9 mouse cellular contexts compared by ENCODE assay signal in genomic region chr17:45663106-45663919, GRCm38 (mm10). TPM values are rescaled to one million over a fixed set of nuclear protein-coding genes. Genes with fewer than 3 reads are reported as not detected.
DNase-seq lines count a peak whose midpoint lies in the region; ATAC-seq and TF ChIP-seq lines count a peak whose summit lies in the region.
"Had no signal": no experiment of that assay in that cellular context is flagged by ENCODE, and none has a peak within 500 bp of the region (broad histone marks: within the 10 kb centered on the region; RNA-seq: fewer than 3 reads in every experiment).

No protein-coding gene starts in this region.

- no peak for TF ChIP-seq POLR2A in spleen, adult 2 months (IDR thresholded peaks at IDR 0.05; ENCODE audit: low read depth, low read length)

- WGBS in limb, embryonic 10.5 days, result 29% methylated on average over 27 of the region's 27 CpGs
- 20% methylated on average over 27 of the region's 27 CpGs for WGBS in midbrain, embryonic 13.5 days
- 29% methylated on average over 27 of the region's 27 CpGs for WGBS in spleen, adult 2 months

- H3K4me2 ChIP-seq in midbrain, embryonic 13.5 days (replicated peaks), result peak overlapping the region; percentile 13; the same call in 1 of the 2 replicates

- H3K9me3 ChIP-seq in limb, embryonic 10.5 days (replicated peaks), result no peaks in the 10 kb centered on the region
- H3K9me3 ChIP-seq in midbrain, embryonic 13.5 days, result no peaks in the 10 kb centered on the region

- peak; percentile 88 for TF ChIP-seq CTCF in spleen, adult 2 months (IDR thresholded peaks at IDR 0.05; ENCODE audit: extremely low read depth, insufficient read depth, insufficient read length, insufficient replicate concordance)

- H3K27me3 ChIP-seq in limb, embryonic 10.5 days (ENCODE audit: low read depth, poor library complexity, severe bottlenecking), result no peaks in the 10 kb centered on the region
- H3K27me3 ChIP-seq in midbrain, embryonic 13.5 days, result no peaks in the 10 kb centered on the region
- H3K27me3 ChIP-seq in spleen, adult 2 months (ENCODE audit: control insufficient read depth, insufficient read depth, low read length), result no peaks in the 10 kb centered on the region
- H3K27me3 ChIP-seq: Patski had no signal

- H3K4me1 ChIP-seq in limb, embryonic 10.5 days, result peaks cover 23% of the 10 kb centered on the region
- H3K4me1 ChIP-seq in midbrain, embryonic 13.5 days (replicated peaks), result no peaks in the 10 kb centered on the region; the same call in 1 of the 2 replicates
- H3K4me1 ChIP-seq in spleen, adult 2 months (ENCODE audit: control insufficient read depth, insufficient read depth, insufficient read length), result no peaks in the 10 kb centered on the region; the same call in 1 of the 2 replicates

- DNase-seq in gastrocnemius, adult 18-20 months (ENCODE audit: low spot score), result peak; percentile 66
- DNase-seq in gastrocnemius, postnatal 25 days, result no peak
- peak; percentile 82 for DNase-seq in embryo, embryonic 11 days
- DNase-seq in heart, adult 18-20 months, result peak; percentile 47 to 83
- peak; percentile 83 for DNase-seq in kidney, adult 18-20 months
- peak; percentile 89 for DNase-seq in limb, embryonic 10.5 days (ENCODE audit: low spot score)
- peak in 1 of 2 experiments; percentile 52 for DNase-seq in spleen, adult 2 months (ENCODE audit: low read depth in 1 of 2, low spot score in 2 of 2)

- no peak overlapping the region for H3K27ac ChIP-seq in limb, embryonic 10.5 days
- H3K27ac ChIP-seq in midbrain, embryonic 13.5 days, result peak overlapping the region; percentile 25; the same call in 1 of the 2 replicates
- H3K27ac ChIP-seq in spleen, adult 2 months (ENCODE audit: insufficient read depth, low read length), result no peak overlapping the region

- peaks cover 69% of the 10 kb centered on the region for H3K36me3 ChIP-seq in limb, embryonic 10.5 days
- H3K36me3 ChIP-seq in midbrain, embryonic 13.5 days, result peaks cover 83% of the 10 kb centered on the region
- peaks cover 1% of the 10 kb centered on the region; the same call in 1 of the 2 replicates for H3K36me3 ChIP-seq in spleen, adult 2 months (ENCODE audit: control insufficient read depth, insufficient read depth, low read length)

- H3K9ac ChIP-seq in midbrain, embryonic 13.5 days (replicated peaks), result 0 out of 2 replicates have a peak overlapping the region, but pooled peaks have one; percentile 4

- peak; percentile 76 for ATAC-seq in midbrain, embryonic 13.5 days
- ATAC-seq: Patski had no signal

- peak overlapping the region; percentile 20; the same call in 1 of the 2 replicates for H3K4me3 ChIP-seq in limb, embryonic 10.5 days
- no peak overlapping the region for H3K4me3 ChIP-seq in midbrain, embryonic 13.5 days (replicated peaks)
- H3K4me3 ChIP-seq in spleen, adult 2 months (ENCODE audit: extremely low read depth, insufficient read depth, insufficient read length), result no peak overlapping the region

RNA-seq across cellular contexts. Expression of gene Capn11, which starts 4.2 kb away (rescaled TPM):
- total RNA-seq in gastrocnemius, adult 18-20 months (2021), result under 1 TPM; 0.21 to 0.66 TPM
- total RNA-seq in gastrocnemius, postnatal 25 days (2021), result under 1 TPM; 0.13 to 0.59 TPM
- under 1 TPM; 0.17 to 0.57 TPM for total RNA-seq in heart, adult 18-20 months (2021)
- polyA plus RNA-seq in limb, embryonic 10.5 days (2016; fragmentation: Nextera tagmentation; extraction: Ambion mirVana), result 0.59 and 0.98 TPM in 2 replicates
- 0.52 and 0.92 TPM in 2 replicates for polyA plus RNA-seq in midbrain, embryonic 13.5 days (2015; fragmentation: Nextera tagmentation; extraction: Ambion mirVana)
- not detected in 2 replicates for polyA plus RNA-seq in spleen, adult 2 months (2012; rRNA removed)
- polyA plus RNA-seq: Patski had no signal

RNA-seq across cellular contexts. Expression of gene Mrpl14, which starts 22.8 kb away (rescaled TPM):
- total RNA-seq in gastrocnemius, adult 18-20 months (2021), result 100 to 1,000 TPM; 119 to 165 TPM
- total RNA-seq in gastrocnemius, postnatal 25 days (2021), result 10 to 100 TPM; 93.5 to 96.0 TPM
- total RNA-seq in heart, adult 18-20 months (2021), result 100 to 1,000 TPM; 160 to 167 TPM
- polyA plus RNA-seq in limb, embryonic 10.5 days (2016; fragmentation: Nextera tagmentation; extraction: Ambion mirVana), result 160 and 167 TPM in 2 replicates
- 115 and 121 TPM in 2 replicates for polyA plus RNA-seq in midbrain, embryonic 13.5 days (2015; fragmentation: Nextera tagmentation; extraction: Ambion mirVana)
- 54.1 and 81.9 TPM in 2 replicates for polyA plus RNA-seq in spleen, adult 2 months (2012; rRNA removed)

RNA-seq across cellular contexts. Expression of gene Tmem63b, which starts 23.4 kb away (rescaled TPM):
- 10 to 100 TPM; 65.0 to 70.8 TPM for total RNA-seq in gastrocnemius, adult 18-20 months (2021)
- total RNA-seq in gastrocnemius, postnatal 25 days (2021), result 10 to 100 TPM; 59.9 to 60.3 TPM
- 10 to 100 TPM; 91.7 to 95.7 TPM for total RNA-seq in heart, adult 18-20 months (2021)
- 35.5 and 36.1 TPM in 2 replicates for polyA plus RNA-seq in limb, embryonic 10.5 days (2016; fragmentation: Nextera tagmentation; extraction: Ambion mirVana)
- polyA plus RNA-seq in midbrain, embryonic 13.5 days (2015; fragmentation: Nextera tagmentation; extraction: Ambion mirVana), result 124 and 133 TPM in 2 replicates
- 27.4 and 30.3 TPM in 2 replicates for polyA plus RNA-seq in spleen, adult 2 months (2012; rRNA removed)
